Mouse (Mus musculus): ENCODE results near the gene Nfkb2.

Nfkb2 gene

GRCm38 (mm10) chr19:46308706-46309435, 4.8 kb downstream of the Nfkb2 start:
- peak; percentile 75 to 85 for DNase-seq (ENCODE audit: low spot score in 2 of 2)

DNA sequence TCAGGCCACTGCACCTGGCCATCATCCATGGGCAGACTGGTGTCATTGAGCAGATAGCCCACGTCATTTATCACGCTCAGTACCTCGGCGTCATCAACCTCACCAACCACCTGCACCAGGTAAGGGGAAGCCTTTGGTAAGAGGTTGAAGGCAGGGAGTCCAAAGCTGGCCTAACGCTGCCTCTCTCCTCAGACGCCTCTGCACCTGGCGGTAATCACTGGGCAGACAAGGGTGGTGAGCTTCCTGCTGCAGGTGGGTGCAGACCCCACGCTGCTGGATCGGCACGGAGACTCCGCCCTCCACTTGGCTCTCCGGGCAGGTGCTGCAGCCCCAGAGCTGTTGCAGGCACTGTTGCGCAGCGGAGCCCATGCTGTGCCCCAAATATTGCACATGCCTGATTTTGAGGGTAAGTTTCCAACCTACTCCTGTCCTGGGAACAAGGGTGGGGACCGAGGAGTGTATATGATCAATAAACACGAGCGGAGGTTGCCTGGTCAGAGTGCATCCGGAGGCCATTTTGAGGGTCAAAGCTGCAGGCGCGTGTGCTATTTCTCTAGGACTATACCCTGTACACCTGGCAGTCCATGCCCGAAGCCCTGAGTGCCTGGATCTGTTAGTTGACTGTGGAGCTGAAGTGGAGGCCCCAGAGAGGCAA, 5.7 kb downstream of the Nfkb2 start:
- DNase-seq (ENCODE audit: low spot score in 2 of 2), result peak in 1 of 2 experiments; percentile 7

GRCm38 (mm10) chr19:46310312-46310865, 6.3 kb downstream of the Nfkb2 start:
- no peak for DNase-seq (ENCODE audit: low spot score in 2 of 2)

DNA sequence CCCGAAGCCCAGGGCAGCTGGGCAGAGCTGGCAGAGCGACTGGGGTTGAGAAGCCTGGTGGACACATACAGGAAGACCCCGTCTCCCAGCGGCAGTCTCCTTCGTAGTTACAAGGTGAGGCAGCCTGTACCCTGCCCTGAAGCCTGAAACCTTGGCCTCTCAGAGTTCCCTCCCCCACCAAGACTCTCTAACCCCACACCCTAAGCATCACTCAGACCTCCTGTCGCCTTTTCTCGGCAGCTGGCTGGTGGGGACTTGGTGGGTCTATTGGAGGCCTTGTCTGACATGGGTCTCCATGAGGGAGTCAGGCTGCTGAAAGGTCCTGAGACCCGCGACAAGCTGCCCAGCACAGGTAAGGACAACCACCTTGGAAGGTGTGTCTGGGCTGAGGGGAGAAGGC, 7.2 kb downstream of the Nfkb2 start:
- no peak for DNase-seq (ENCODE audit: low spot score in 2 of 2)

- no peak for DNase-seq (ENCODE audit: low spot score in 2 of 2)
Measured at GRCm38 (mm10) chr19:46312566-46312965, 8.4 kb downstream of the Nfkb2 start.

DNA sequence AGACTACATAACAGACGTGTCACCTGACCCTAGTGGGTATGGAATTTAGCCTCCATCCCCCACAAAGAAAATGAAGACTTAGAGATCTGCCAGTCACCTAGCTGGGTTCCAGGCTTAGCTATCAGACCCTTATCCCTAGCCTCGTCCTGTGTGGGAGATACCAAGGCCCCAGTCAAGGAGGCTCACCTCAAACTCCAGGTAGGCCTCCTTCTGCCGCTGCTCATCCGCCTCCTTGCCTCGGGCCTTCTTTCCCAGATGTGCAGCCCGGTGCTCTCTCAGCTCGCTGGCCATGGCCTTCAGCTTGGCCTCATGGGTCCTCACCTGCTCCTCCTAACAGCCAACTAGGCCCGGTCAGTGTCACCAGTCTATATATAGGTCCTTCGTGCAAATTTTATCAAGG, 9.0 kb downstream of the Nfkb2 start:
- DNase-seq (ENCODE audit: low spot score in 2 of 2), result no peak

- no peak for DNase-seq (ENCODE audit: low spot score in 2 of 2)
Measured at GRCm38 (mm10) chr19:46313591-46313990, 9.5 kb downstream of the Nfkb2 start.

- DNase-seq (ENCODE audit: low spot score in 2 of 2), result peak; percentile 32 to 34
Measured at GRCm38 (mm10) chr19:46314151-46314601, 10.1 kb downstream of the Nfkb2 start.

- DNase-seq (ENCODE audit: low spot score in 2 of 2), result peak; percentile 13 to 15
Measured at GRCm38 (mm10) chr19:46314872-46315742, 11.0 kb downstream of the Nfkb2 start.

DNA sequence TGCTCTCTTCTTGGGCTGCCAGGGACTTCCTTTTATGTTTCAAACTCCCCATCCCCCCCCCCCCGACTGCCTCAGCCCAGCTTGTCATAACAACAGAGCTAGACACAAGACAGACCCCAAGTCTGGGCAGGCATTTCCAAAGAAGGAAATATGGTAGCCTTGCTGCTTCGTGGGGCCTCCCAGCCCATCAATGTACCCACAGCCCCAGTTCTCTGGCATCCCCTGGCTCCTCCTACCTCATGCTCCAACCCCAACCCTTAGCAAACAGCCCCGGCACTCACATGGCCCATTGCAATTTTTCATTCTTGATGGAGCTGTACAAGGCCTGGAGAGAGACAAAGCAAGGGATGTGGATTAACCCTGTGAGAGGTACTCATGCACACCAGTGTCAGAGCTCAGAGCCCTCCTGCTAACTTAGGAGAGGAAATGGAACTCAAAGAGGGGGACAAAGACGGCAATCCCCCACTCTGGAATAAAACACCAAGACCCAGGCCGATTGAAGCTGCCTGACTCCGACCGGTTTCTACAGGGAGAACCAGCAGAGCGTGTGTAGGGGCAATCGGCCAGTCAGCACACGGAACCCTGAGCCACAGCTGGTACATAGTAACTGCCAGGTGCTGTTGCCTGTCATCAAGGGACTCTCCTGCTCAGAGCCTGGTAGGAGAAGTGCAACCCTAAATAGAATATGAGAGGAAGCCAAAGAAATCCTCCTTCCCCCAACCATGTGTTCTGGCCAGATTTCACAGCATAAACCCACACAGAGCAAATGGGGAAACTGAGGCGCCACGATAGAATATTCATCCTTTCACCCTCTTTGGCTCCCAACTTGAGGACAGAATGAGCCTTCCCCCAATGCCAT, 11.9 kb downstream of the Nfkb2 start:
- DNase-seq (ENCODE audit: low spot score in 2 of 2), result peak in 1 of 2 experiments; percentile 5

- peak in 1 of 2 experiments; percentile 0 for DNase-seq (ENCODE audit: low spot score in 2 of 2)
Measured at GRCm38 (mm10) chr19:46316846-46317545, 12.9 kb downstream of the Nfkb2 start.

DNA sequence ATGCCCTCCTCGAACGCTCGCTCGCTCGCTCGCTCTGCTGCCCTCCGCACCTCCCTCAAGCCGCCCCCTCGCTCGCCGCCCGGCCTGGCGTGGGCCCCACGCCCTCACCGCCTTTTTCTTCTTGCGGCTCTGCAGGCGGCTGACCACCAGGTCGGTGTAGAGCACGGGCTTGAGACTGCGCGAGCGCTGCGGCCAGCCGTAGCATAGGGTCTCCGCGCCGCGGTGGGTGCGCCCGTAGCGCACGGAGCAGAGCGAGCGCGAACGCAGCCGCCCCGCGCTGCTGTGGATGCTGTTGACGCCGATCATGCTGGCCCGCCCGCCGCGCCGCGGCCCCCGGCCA, 13.4 kb downstream of the Nfkb2 start:
- DNase-seq (ENCODE audit: low spot score in 2 of 2), result peak in 1 of 2 experiments; percentile 1

- peak; percentile 1 to 5 for DNase-seq (ENCODE audit: low spot score in 2 of 2)
Measured at GRCm38 (mm10) chr19:46318031-46318471, 13.9 kb downstream of the Nfkb2 start.

DNA sequence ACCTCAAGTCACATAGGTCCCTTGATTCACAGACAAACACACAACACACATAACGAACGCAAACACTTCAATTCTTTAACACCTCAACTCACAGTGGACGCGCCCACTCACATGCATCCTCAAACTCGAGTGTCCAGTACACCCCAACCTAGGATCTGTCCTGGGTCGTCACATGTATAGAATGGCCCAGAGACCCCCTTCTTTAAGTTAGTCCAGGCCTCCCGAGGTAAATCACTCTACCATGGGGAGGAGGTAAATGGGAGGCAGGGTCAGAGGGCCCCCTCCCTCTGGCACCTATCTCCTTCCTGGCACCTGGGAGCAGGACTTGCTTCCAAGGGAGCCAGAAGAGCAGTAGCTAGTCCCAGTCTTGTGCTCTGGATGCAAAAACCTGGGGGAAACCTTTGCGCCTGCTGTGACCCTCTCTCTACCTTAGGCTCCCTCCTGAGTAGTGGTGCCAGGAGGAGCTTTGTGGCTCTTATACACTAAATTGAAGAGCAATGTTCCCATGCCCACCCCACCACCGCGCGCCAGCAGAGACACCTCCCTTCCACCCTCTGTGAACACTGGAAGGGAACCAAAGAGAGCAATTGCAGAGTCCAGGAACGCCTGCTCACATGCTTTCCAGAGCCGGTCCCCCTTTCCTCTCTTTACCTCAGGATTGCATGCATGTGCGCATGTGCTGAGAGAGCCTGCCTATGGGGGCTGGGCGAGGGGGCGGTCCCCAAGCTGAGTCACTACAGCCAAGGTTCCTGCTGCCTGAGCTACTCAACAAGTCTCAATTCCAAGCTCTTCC, 14.7 kb downstream of the Nfkb2 start:
- DNase-seq (ENCODE audit: low spot score in 2 of 2), result peak; percentile 1 to 7

DNA sequence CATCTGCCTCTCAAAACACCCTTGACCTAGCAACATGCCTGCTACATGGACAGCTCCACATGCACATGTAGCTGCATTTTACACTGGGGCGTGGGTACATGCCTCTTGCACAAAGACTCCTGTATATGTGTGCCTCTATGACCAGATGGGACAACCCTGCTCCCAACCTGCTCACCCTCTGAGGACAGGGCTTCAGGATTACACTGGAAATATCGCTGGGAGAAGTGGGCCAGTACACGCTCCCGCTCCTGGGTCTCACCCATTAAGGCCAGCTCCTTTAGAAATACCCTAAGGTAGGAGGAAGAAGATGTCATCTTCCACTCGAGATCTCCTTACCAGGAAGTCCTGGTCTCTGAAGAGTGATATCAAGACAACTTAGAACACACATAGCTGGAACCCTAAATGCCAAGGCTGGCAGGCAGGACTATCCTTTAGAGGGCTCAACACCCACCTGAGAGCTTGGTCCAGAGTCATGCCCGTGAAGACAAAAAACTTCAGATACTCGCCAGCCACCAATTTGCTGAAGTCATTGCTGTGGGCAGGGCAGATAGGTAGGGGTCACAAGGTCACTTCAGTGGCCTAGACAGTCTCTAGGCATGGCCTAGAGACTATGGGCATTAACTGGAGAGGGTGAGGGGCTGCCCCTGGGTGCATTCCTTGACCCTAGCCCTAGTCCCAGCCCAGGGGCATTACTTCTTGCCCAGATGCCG, 16.1 kb downstream of the Nfkb2 start:
- peak; percentile 0 to 5 for DNase-seq (ENCODE audit: low spot score in 2 of 2)

DNA sequence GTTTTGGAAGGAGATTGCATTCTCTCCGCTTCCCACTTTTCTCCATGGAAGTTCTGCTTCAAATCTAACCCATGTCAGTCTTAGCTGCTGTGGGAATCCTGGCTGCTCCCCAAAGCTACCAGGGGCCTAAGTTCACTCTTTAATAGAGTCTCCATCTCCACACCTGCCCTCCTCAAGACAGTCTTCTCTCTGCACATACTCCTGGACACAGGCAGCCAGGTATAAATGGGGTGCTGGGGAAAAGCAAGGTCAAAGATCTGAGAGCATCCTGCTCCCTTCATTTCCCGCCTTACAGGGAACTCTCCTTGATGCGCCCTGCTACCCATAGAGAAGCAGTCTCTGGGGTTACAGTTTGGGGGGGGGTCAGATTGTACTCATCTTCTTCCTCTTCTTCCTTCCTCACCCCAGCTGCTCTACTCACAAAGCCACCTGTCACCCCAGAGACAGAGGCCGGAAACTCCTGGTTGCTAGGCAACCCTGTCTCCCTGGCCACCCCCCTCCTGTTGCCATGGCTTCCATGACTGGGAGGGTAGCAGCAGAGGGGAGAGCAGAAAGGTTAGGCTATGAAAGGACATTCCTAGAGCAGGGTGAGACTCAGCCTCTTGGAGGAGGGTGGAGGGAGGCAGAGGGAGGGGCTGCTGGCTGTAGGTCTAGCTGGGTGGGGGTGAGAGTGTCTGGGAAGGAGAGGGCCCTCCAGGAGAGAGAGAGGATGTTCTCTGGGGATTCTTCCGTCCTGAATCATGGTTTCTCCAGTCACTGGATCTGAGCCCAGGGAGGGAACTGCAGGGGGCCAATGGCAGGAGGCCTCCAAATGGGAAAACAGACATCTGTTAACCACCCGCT, 17.2 kb downstream of the Nfkb2 start:
- DNase-seq (ENCODE audit: low spot score in 2 of 2), result peak in 1 of 2 experiments; percentile 8

GRCm38 (mm10) chr19:46322144-46322995, 18.2 kb downstream of the Nfkb2 start:
- DNase-seq (ENCODE audit: low spot score in 2 of 2), result no peak

Data from spleen, postnatal 14 days (tissue).